Mouse (Mus musculus) heart, embryonic 14.5 days (tissue): Measurements from ENCODE around the gene Gm13288. TPM values are rescaled to one million over a fixed set of nuclear protein-coding genes. Genes with fewer than 3 reads are reported as not detected.

Experiments
- polyA plus RNA-seq: library from polyadenylated mRNA; unstranded; fragments of >200 nt; fragmentation: Nextera tagmentation; extraction: Ambion mirVana; gene quantifications from 2 replicates; pipeline ENCODE4 v1.2.1, GENCODE M21; 2014

Gm13288 gene
- polyA plus RNA-seq, 1 experiment from 2014 or later = not detected

Other genes with a start within 250 kb of the Gm13288 start
- gene Ifna15, start 247.3 kb upstream of the Gm13288 start, polyA plus RNA-seq = not detected in 2 replicates
- gene Ifna14, start 233.7 kb upstream of the Gm13288 start, polyA plus RNA-seq = not detected in 2 replicates
- gene Ifna9, start 213.1 kb upstream of the Gm13288 start, polyA plus RNA-seq = not detected in 2 replicates
- gene Ifna12, start 202.2 kb upstream of the Gm13288 start, polyA plus RNA-seq = not detected in 2 replicates
- not detected in 2 replicates for gene C87499, start 171.1 kb upstream of the Gm13288 start, polyA plus RNA-seq
- gene Ifna13, start 161.1 kb upstream of the Gm13288 start, polyA plus RNA-seq = not detected in 2 replicates
- gene Ifna16, start 128.6 kb upstream of the Gm13288 start, polyA plus RNA-seq = not detected in 2 replicates
- gene Ifna2, start 121.6 kb upstream of the Gm13288 start, polyA plus RNA-seq = not detected in 2 replicates
- gene Ifnab, start 114.2 kb upstream of the Gm13288 start, polyA plus RNA-seq = not detected in 2 replicates
- gene Gm26566, start 83.7 kb upstream of the Gm13288 start, polyA plus RNA-seq = 1.6 and 1.7 TPM in 2 replicates
- 105 and 108 TPM in 2 replicates for gene Klhl9, start 83.1 kb upstream of the Gm13288 start, polyA plus RNA-seq
- not detected in 2 replicates for gene Gm13271, start 50.7 kb upstream of the Gm13288 start, polyA plus RNA-seq
- gene Gm13283, start 45.4 kb upstream of the Gm13288 start, polyA plus RNA-seq = 0.49 TPM in 1 of 2 replicates, not detected in the other
- not detected in 2 replicates for gene Gm13290, start 31.7 kb upstream of the Gm13288 start, polyA plus RNA-seq
- not detected in 2 replicates for gene Gm13289, start 28.6 kb upstream of the Gm13288 start, polyA plus RNA-seq
- gene Gm13272, start 25.7 kb upstream of the Gm13288 start, polyA plus RNA-seq = not detected in 2 replicates
- not detected in 2 replicates for gene Ifnz, start 23.4 kb upstream of the Gm13288 start, polyA plus RNA-seq
- gene Gm13276, start 19.8 kb upstream of the Gm13288 start, polyA plus RNA-seq = not detected in 2 replicates
- gene Gm13277, start 16.9 kb upstream of the Gm13288 start, polyA plus RNA-seq = not detected in 2 replicates
- not detected in 2 replicates for gene Gm13278, start 14.0 kb upstream of the Gm13288 start, polyA plus RNA-seq
- not detected in 2 replicates for gene Gm13275, start 11.0 kb upstream of the Gm13288 start, polyA plus RNA-seq
- gene Gm13279, start 8.1 kb upstream of the Gm13288 start, polyA plus RNA-seq = not detected in 2 replicates
- 0.66 and 0.80 TPM in 2 replicates for gene Gm13285, start 5.9 kb upstream of the Gm13288 start, polyA plus RNA-seq
- not detected in 2 replicates for gene Gm13287, start 2.3 kb upstream of the Gm13288 start, polyA plus RNA-seq
- not detected in 2 replicates for gene Ifna7, start 10.7 kb downstream of the Gm13288 start, polyA plus RNA-seq
- gene Ifna11, start 14.4 kb downstream of the Gm13288 start, polyA plus RNA-seq = not detected in 2 replicates
- gene Ifna6, start 21.9 kb downstream of the Gm13288 start, polyA plus RNA-seq = not detected in 2 replicates
- gene Ifna5, start 30.0 kb downstream of the Gm13288 start, polyA plus RNA-seq = not detected in 2 replicates
- gene Ifna4, start 36.3 kb downstream of the Gm13288 start, polyA plus RNA-seq = not detected in 2 replicates
- gene Ifna1, start 44.6 kb downstream of the Gm13288 start, polyA plus RNA-seq = not detected in 2 replicates
- gene Ifne, start 74.7 kb downstream of the Gm13288 start, polyA plus RNA-seq = not detected in 2 replicates